Mouse (Mus musculus) bone marrow macrophage, adult 2 months (primary cell): ENCODE data around the gene Cacnb1.

Source experiments
- CTCF ChIP-seq: IDR thresholded peaks from 2 replicates; pipeline ENCODE4 v1.5.1; 2012; ENCODE audit warnings: low read depth, mild to moderate bottlenecking, low read length, moderate library complexity
- POLR2A ChIP-seq: IDR thresholded peaks from 2 replicates; pipeline ENCODE4 v1.6.1; 2012; ENCODE audit warnings: mild to moderate bottlenecking, low read depth, low read length, borderline replicate concordance

DNA sequence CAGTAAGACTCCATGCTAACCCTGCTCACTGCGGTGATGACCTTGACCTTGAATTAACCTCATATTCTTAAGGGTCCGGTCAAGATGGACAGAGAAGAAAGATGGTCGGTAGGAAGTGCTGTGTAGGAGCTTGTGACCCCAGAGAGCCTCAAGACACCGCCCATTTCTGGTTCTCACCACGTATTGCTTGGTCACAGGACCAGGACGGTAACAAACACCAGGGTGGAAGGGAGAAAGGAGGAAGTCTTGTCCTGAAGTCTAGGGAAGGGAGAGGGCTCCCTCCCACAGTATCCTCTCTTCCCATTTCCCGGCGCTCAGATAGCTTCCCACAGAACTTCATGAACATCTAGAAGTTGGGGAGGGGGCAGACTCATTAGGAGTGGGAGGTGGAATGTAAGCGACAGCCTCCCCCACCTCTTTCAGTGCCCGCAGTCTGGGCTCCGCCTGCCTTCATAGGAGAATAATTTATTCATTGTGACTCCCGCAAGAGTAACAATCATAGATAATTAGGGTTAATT is 28.8 kb upstream of the Cacnb1 start:
- no peak for TF ChIP-seq POLR2A
- no peak for TF ChIP-seq CTCF
